Mouse (Mus musculus): ENCODE measurements around the gene Hspa14. TPM values are rescaled to one million over a fixed set of nuclear protein-coding genes. Genes with fewer than 3 reads are reported as not detected.

The Hspa14 gene
- polyA plus RNA-seq (2016; fragmentation: Nextera tagmentation; extraction: Ambion mirVana): 116 and 123 TPM in 2 replicates

DNA sequence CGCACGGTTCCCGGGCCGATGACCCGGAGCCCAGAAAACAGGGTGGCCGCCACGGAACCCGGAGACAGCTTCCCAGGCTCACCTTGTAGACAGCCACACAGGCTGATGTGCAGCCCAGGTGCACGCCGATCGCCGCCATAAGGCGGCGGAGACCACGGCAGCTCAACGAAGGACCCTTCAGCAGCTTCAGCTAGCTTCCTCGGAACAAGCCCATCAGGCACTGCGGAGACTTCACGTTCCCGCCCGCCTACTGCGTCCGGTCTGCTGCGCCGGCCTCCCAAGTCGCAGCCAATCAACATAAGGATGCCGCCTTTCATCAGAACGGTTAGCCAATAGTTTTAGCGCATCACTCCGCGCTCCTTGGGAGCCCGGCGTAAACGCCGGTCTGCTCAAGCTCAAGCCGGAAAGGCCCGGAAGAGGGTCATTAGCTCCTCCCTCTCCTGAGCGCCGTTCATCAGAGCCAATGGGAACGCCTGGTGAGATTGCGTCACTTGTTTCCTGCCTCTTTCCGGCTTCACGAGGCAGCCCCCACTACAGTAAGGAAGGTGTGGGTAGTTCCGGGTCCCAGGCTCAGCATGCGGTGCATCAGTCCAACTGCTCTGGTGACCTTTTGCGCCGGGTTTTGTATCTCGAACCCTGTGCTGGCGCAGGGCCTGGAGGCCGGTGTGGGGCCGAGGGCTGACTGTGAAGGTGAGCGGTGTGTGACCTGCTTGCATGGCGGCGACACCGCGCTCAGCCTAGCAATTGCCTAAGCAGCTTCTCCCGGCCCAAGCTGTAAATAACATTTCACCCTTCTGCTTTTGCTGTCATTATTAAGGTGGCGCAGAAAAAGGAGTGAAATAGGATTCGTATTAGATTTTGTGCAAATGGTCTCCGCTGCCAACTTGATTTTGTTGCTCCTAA lies at the start of gene Hspa14, which contains the start of the genes Gm45902 and Cdnf:
Gene Hspa14, minus strand, starts transcription at position 263 of the 903 bp plus-strand sequence.
Gene Gm45902, minus strand, starts transcription at position 239 of the 903 bp plus-strand sequence.
Gene Cdnf, plus strand, starts transcription at position 479 of the 903 bp plus-strand sequence.
- under 1% methylated on average over 60 of the region's 60 CpGs for WGBS
- Histone ChIP-seq H3K4me1 (peaks cover 7% of the 10 kb centered on the region), H3K4me3 (peak within 1 kb of the TSS; percentile 92), H3K27me3 (ENCODE audit: insufficient read depth, poor library complexity, severe bottlenecking) (no peaks in the 10 kb centered on the region), H3K9me3 (no peaks in the 10 kb centered on the region), H3K36me3 (peaks cover 28% of the 10 kb centered on the region), H3K27ac (peak within 1 kb of the TSS; percentile 97)
- peak; percentile 99 for DNase-seq (ENCODE audit: low spot score)

- Histone ChIP-seq H3K4me1 (no peaks in the 10 kb centered on the region; the same call in 1 of the 2 replicates), H3K27me3 (ENCODE audit: insufficient read depth, poor library complexity, severe bottlenecking) (no peaks in the 10 kb centered on the region), H3K27ac (no peak overlapping the region), H3K4me3 (no peak overlapping the region), H3K36me3 (no peaks in the 10 kb centered on the region), H3K9me3 (no peaks in the 10 kb centered on the region; the same call in 1 of the 2 replicates)
- DNase-seq (ENCODE audit: low spot score): no peak
- 3% methylated on average over 4 of the region's 4 CpGs for WGBS
Observed at GRCm38 (mm10) chr2:3546588-3546987, 34.0 kb upstream of the Hspa14 start.

DNA sequence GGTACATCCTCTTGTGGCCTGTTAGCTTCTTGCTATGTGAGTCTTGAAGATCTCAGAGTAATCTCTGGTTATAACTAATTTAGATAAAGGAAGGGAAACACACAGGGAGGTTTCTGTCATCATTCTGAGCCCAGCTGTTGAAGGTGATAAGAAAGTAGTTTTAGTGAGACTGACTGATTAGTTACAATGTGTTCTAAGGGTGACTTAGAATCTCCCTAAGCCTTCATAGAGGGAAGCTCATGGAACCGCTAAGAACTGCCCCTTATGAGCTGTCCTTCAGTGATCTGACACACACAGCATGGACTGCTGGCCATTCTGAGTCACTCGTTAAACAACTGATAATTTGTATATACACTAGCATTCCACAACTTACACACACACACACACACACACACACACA lies 33.4 kb upstream of the Hspa14 start:
- H3K4me3 ChIP-seq: no peak overlapping the region
- H3K9me3 ChIP-seq: no peaks in the 10 kb centered on the region; the same call in 1 of the 2 replicates
- H3K27me3 ChIP-seq (ENCODE audit: insufficient read depth, poor library complexity, severe bottlenecking): no peaks in the 10 kb centered on the region
- DNase-seq (ENCODE audit: low spot score): no peak
- no peaks in the 10 kb centered on the region for H3K36me3 ChIP-seq
- H3K4me1 ChIP-seq: no peaks in the 10 kb centered on the region; the same call in 1 of the 2 replicates
- H3K27ac ChIP-seq: no peak overlapping the region
- 60% methylated on average over 2 of the region's 2 CpGs for WGBS

- H3K4me1 ChIP-seq: no peaks in the 10 kb centered on the region; the same call in 1 of the 2 replicates
- 73% methylated on average over 9 of the region's 9 CpGs for WGBS
- H3K27ac ChIP-seq: no peak overlapping the region
- no peaks in the 10 kb centered on the region for H3K36me3 ChIP-seq
- no peak for DNase-seq (ENCODE audit: low spot score)
- H3K9me3 ChIP-seq: no peaks in the 10 kb centered on the region
- no peak overlapping the region for H3K4me3 ChIP-seq
- H3K27me3 ChIP-seq (ENCODE audit: insufficient read depth, poor library complexity, severe bottlenecking): no peaks in the 10 kb centered on the region
Observed at GRCm38 (mm10) chr2:3541307-3542079, 28.9 kb upstream of the Hspa14 start.

GRCm38 (mm10) chr2:3526288-3526687 lies 13.7 kb upstream of the Hspa14 start:
- 76% methylated on average over 6 of the region's 6 CpGs for WGBS
- no peaks in the 10 kb centered on the region for H3K4me1 ChIP-seq

DNA sequence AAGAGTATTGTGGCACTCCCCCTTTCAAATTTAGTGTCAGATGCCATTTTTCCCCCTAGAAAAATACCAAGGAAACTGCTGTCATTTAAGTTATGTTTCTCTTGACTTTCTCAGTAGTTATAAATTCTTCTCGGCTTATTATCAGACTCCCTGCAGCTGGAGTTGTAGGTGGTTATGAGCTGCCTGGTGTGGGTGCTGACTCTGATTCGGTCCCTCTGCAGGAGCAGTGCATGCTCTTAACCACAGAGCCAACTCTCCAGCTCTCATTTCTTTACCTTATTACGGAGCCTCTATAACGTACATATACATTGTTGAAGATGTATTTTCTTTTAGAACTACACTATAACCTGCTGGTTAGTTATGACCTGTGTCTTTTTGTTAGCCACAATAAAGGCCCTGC lies 9.9 kb upstream of the Hspa14 start:
- Histone ChIP-seq H3K4me1 (no peaks in the 10 kb centered on the region), H3K27me3 (ENCODE audit: insufficient read depth, poor library complexity, severe bottlenecking) (no peaks in the 10 kb centered on the region), H3K9me3 (no peaks in the 10 kb centered on the region), H3K36me3 (no peaks in the 10 kb centered on the region), H3K4me3 (no peak overlapping the region), H3K27ac (no peak overlapping the region)
- DNase-seq (ENCODE audit: low spot score): no peak
- WGBS: 77% methylated on average over 4 of the region's 4 CpGs

More at GRCm38 (mm10) chr2:3526288-3526687, 13.7 kb upstream of the Hspa14 start:
- Histone ChIP-seq H3K9me3 (0 out of 2 replicates have a peak, but pooled peaks cover 2% of the 10 kb centered on the region), H3K27ac (no peak overlapping the region), H3K27me3 (ENCODE audit: insufficient read depth, poor library complexity, severe bottlenecking) (no peaks in the 10 kb centered on the region), H3K4me3 (no peak overlapping the region), H3K36me3 (no peaks in the 10 kb centered on the region)
- DNase-seq (ENCODE audit: low spot score): no peak

- under 1% methylated on average over 15 of the region's 15 CpGs for WGBS
- Histone ChIP-seq H3K27ac (peak overlapping the region; percentile 97), H3K9me3 (no peaks in the 10 kb centered on the region), H3K36me3 (peaks cover 36% of the 10 kb centered on the region), H3K27me3 (ENCODE audit: insufficient read depth, poor library complexity, severe bottlenecking) (no peaks in the 10 kb centered on the region), H3K4me3 (peak overlapping the region; percentile 92), H3K4me1 (peaks cover 7% of the 10 kb centered on the region)
- DNase-seq (ENCODE audit: low spot score): peak; percentile 79
Observed at GRCm38 (mm10) chr2:3512076-3512475, 538 bp downstream of the Hspa14 start.

- Histone ChIP-seq H3K4me1 (no peaks in the 10 kb centered on the region), H3K27ac (no peak overlapping the region), H3K36me3 (peaks cover 72% of the 10 kb centered on the region), H3K27me3 (ENCODE audit: insufficient read depth, poor library complexity, severe bottlenecking) (no peaks in the 10 kb centered on the region), H3K4me3 (no peak overlapping the region), H3K9me3 (no peaks in the 10 kb centered on the region)
- 94% methylated on average over 5 of the region's 5 CpGs for WGBS
- no peak for DNase-seq (ENCODE audit: low spot score)
Observed at GRCm38 (mm10) chr2:3500886-3501285, 11.7 kb downstream of the Hspa14 start.

DNA sequence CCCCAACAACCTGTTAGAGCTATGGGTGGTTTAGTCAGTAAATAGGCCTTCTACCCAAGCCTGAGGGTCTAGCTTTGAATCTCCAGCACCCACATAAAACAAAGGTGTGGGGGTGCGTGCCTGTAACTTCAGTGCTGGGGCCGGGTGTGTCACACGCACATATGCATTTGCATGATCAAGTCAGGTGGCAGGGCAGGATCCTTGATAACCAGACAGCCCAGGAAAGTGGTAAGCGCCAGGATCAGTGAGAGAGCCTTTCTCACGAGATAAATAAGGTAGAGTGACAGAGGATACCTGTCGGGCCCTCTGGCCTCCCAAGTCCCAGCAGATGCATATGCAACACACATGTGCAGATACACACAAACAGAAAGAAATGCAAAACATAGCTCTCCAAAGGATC lies 13.1 kb downstream of the Hspa14 start:
- H3K27me3 ChIP-seq (ENCODE audit: insufficient read depth, poor library complexity, severe bottlenecking): no peaks in the 10 kb centered on the region
- no peaks in the 10 kb centered on the region for H3K9me3 ChIP-seq
- H3K36me3 ChIP-seq: peaks cover 72% of the 10 kb centered on the region
- H3K4me1 ChIP-seq: no peaks in the 10 kb centered on the region
- H3K27ac ChIP-seq: no peak overlapping the region
- DNase-seq (ENCODE audit: low spot score): no peak
- 92% methylated on average over 6 of the region's 6 CpGs for WGBS
- H3K4me3 ChIP-seq: no peak overlapping the region

DNA sequence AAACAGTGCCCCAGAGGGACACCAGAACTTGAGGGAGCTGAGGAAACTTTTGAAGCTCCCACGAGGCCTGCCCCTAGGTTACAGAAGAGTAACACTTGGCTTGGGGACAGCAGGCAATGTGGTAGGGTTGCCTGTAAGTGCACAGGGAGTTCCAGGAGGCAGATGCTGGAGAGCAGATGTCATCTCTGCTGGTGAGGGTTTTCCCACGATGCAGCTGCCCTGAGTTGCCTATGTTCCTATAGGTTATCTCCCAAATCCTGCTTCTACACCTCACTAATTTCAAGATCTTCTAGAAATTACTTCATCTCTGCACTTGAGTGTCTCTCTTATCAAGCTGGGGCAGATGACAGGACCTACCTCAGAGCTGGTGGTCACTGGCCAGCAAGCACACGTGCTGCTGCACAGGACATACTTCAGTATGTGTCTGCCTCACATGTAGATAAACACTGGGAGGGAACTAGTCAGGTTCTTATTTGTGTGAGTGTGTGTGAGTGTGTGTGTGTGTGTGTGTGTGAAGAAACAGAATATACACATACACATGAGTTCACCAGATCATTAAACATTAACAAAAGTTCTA lies 18.7 kb downstream of the Hspa14 start:
- Histone ChIP-seq H3K27ac (no peak overlapping the region), H3K9me3 (no peaks in the 10 kb centered on the region), H3K4me3 (no peak overlapping the region), H3K36me3 (peaks cover 85% of the 10 kb centered on the region), H3K4me1 (no peaks in the 10 kb centered on the region), H3K27me3 (ENCODE audit: insufficient read depth, poor library complexity, severe bottlenecking) (no peaks in the 10 kb centered on the region)
- no peak for DNase-seq (ENCODE audit: low spot score)
- 85% methylated on average over 3 of the region's 3 CpGs for WGBS

GRCm38 (mm10) chr2:3489816-3490215 lies 22.8 kb downstream of the Hspa14 start:
- H3K4me1 ChIP-seq: no peaks in the 10 kb centered on the region
- H3K27ac ChIP-seq: no peak overlapping the region
- WGBS: 91% methylated on average over 3 of the region's 3 CpGs
- H3K4me3 ChIP-seq: no peak overlapping the region
- H3K9me3 ChIP-seq: no peaks in the 10 kb centered on the region
- H3K27me3 ChIP-seq (ENCODE audit: insufficient read depth, poor library complexity, severe bottlenecking): no peaks in the 10 kb centered on the region
- DNase-seq (ENCODE audit: low spot score): no peak
- H3K36me3 ChIP-seq: peaks cover 57% of the 10 kb centered on the region

- Histone ChIP-seq H3K27me3 (ENCODE audit: insufficient read depth, poor library complexity, severe bottlenecking) (no peaks in the 10 kb centered on the region), H3K27ac (no peak overlapping the region), H3K9me3 (no peaks in the 10 kb centered on the region), H3K4me3 (no peak overlapping the region), H3K36me3 (0 out of 2 replicates have a peak, but pooled peaks cover 4% of the 10 kb centered on the region), H3K4me1 (0 out of 2 replicates have a peak, but pooled peaks cover 2% of the 10 kb centered on the region)
- no peak for DNase-seq (ENCODE audit: low spot score)
- 77% methylated on average over 3 of the region's 3 CpGs for WGBS
Observed at GRCm38 (mm10) chr2:3480239-3480638, 32.4 kb downstream of the Hspa14 start.
